Mouse (Mus musculus): ENCODE measurements around the gene Zfp692. TPM values are rescaled to one million over a fixed set of nuclear protein-coding genes. Genes with fewer than 3 reads are reported as not detected.
A peak's percentile ranks its signal among the peaks of the same experiment; 100 is the strongest.

Zfp692 gene
- polyA plus RNA-seq, 1 experiment, result 63.7 TPM

GRCm38 (mm10) chr11:58307411-58308080 is 677 bp downstream of the Zfp692 start:
- DNase-seq (ENCODE audit: extremely low spot score in 1 of 2, low spot score in 1 of 2), result peak in 1 of 2 experiments; percentile 42

GRCm38 (mm10) chr11:58308661-58309060 is 1.8 kb downstream of the Zfp692 start:
- no peak for DNase-seq (ENCODE audit: extremely low spot score in 1 of 2, low spot score in 1 of 2)

- DNase-seq (ENCODE audit: extremely low spot score in 1 of 2, low spot score in 1 of 2), result no peak
Observed at GRCm38 (mm10) chr11:58314069-58314468, 7.2 kb downstream of the Zfp692 start.

DNA sequence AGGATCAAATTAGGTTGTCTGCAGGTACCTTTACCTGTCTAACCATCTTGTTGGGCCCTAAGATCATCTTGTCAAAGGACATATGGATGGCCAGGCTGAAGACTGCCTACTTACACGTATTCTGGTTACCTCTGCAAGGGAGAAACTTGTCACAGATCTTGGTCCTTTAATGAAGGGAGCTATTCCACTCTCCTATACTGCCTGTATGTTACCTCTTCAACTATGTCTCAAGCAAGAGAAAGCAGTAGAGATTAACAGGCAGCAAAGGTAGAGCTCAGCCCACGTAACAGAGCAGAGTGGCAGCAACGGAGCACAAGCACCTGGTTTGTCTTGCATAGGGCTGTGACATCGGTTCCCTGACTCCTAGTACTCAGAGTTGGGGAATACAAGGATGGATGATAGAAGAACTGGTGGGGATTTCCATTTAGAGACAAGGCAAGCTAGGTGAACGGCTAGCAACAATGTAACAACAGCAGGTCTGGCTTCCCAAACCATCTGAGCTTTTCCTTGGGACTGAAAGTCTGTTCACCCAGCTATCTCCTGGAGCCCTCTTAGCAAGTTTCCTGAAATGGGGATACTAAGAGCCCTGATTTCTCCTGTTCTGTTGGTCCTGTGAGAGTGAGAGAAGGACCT is 8.8 kb downstream of the Zfp692 start:
- DNase-seq (ENCODE audit: extremely low spot score in 1 of 2, low spot score in 1 of 2), result no peak

- no peak for DNase-seq (ENCODE audit: extremely low spot score in 1 of 2, low spot score in 1 of 2)
Observed at GRCm38 (mm10) chr11:58316344-58316743, 9.5 kb downstream of the Zfp692 start.

GRCm38 (mm10) chr11:58316768-58317390 is 10.0 kb downstream of the Zfp692 start:
- no peak for DNase-seq (ENCODE audit: extremely low spot score in 1 of 2, low spot score in 1 of 2)

- DNase-seq (ENCODE audit: extremely low spot score in 1 of 2, low spot score in 1 of 2), result peak; percentile 94 to 97
Observed at GRCm38 (mm10) chr11:58322824-58323569, 16.1 kb downstream of the Zfp692 start.

- DNase-seq (ENCODE audit: extremely low spot score in 1 of 2, low spot score in 1 of 2), result no peak
Observed at GRCm38 (mm10) chr11:58323570-58324340, 16.9 kb downstream of the Zfp692 start.

DNA sequence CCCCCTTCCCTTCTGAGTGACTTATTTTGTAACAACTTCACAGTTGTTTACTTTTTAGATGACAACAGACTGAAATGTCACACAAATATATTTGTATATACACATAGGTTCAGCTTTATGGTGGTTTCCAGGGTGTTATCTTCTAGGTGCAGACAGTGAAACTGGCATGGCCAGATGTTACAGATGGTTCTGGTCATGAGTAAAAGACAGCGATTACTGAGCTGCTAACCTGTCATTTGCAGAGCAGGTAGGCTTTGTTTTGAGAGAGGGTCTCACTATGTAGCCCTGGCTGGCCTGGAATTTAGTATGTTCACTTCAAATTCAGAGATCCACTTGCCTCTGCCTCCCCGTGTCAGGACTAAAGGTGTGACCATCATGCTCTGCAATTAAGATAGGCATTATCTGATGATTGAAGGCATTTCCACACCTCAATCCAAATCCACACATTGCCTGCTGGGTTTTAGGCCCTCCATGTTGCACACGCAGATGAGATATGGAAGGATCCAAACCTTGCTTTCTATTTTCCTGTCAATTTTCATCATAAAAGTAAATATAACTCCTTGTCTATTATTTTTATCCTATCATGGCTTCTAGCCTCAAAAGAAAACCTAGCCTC is 17.9 kb downstream of the Zfp692 start:
- no peak for DNase-seq (ENCODE audit: extremely low spot score in 1 of 2, low spot score in 1 of 2)

GRCm38 (mm10) chr11:58326781-58327180 is 19.9 kb downstream of the Zfp692 start:
- no peak for DNase-seq (ENCODE audit: extremely low spot score in 1 of 2, low spot score in 1 of 2)

GRCm38 (mm10) chr11:58329906-58330275 is 23.0 kb downstream of the Zfp692 start:
- no peak for DNase-seq (ENCODE audit: extremely low spot score in 1 of 2, low spot score in 1 of 2)

- peak; percentile 92 to 96 for DNase-seq (ENCODE audit: extremely low spot score in 1 of 2, low spot score in 1 of 2)
Observed at GRCm38 (mm10) chr11:58330276-58331148, 23.6 kb downstream of the Zfp692 start, which contains the start of the genes Zfp672 and Sh3bp5l. Gene Zfp672, minus strand, starts transcription at chr11:58330339. Gene Sh3bp5l, plus strand, starts transcription at chr11:58330724.

GRCm38 (mm10) chr11:58331149-58331495 is 24.3 kb downstream of the Zfp692 start:
- DNase-seq (ENCODE audit: extremely low spot score in 1 of 2, low spot score in 1 of 2), result no peak

DNA sequence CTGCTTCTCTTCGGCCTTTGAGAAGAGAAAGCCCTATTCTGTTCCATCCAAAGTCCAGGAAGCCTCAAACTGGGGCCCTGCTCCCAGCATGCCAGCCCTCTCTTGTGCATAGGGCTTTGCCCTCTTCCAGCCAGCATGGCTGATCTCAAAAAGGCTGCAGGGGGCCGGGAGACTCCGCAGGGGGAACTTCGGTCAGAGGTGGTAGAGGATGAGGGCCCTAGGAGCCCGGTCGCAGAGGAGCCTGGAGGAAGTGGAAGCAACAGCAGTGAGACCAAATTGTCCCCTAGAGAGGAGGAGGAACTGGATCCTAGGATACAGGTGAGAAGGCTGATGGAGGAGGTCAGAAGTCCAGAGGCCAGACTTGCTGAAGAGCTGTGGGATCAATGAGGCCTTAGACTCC is 24.7 kb downstream of the Zfp692 start:
- DNase-seq (ENCODE audit: extremely low spot score in 1 of 2, low spot score in 1 of 2), result no peak

GRCm38 (mm10) chr11:58334746-58335145 is 27.9 kb downstream of the Zfp692 start:
- no peak for DNase-seq (ENCODE audit: extremely low spot score in 1 of 2, low spot score in 1 of 2)

GRCm38 (mm10) chr11:58346745-58347144 is 39.9 kb downstream of the Zfp692 start:
- DNase-seq (ENCODE audit: extremely low spot score in 1 of 2, low spot score in 1 of 2), result no peak

GRCm38 (mm10) chr11:58350628-58351027 is 43.8 kb downstream of the Zfp692 start:
- no peak for DNase-seq (ENCODE audit: extremely low spot score in 1 of 2, low spot score in 1 of 2)

DNA sequence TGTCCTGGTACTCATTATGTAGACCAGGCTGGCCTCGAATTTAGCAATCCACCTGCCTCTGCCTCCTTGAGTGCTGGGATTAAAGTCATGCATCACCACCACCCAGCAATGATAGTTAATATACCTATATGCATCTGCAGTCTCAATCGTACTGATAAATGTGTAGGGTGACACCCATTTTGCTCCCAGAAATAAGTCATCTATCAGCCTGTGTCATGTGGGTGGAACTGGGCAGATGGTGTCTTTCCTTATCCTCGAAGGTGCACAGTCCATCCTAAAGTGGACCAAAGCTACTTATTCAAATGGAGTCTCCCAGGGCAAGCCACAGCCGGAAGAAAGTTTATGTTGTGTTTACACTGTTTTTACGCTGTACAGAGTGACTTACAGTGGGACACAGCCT is 44.3 kb downstream of the Zfp692 start:
- no peak for DNase-seq (ENCODE audit: extremely low spot score in 1 of 2, low spot score in 1 of 2)

Data from frontal cortex, adult 2 months (tissue).